Mouse (Mus musculus) megakaryocyte, adult 5-6 weeks (primary cell): ENCODE data around the gene Rab26. TPM values are rescaled to one million over a fixed set of nuclear protein-coding genes. Genes with fewer than 3 reads are reported as not detected.

ENCODE experiments used
- ATAC-seq: 2 replicates; pipeline ENCODE4 v1.8.0; 2016; ENCODE audit warnings: mild to moderate bottlenecking, inconsistent platforms; ENCODE audit not compliant: poor library complexity, severe bottlenecking
- total RNA-seq, 2 experiments: library from RNA; stranded (forward) in 1 of 2; stranded (reverse) in 1 of 2; fragments of 153-499, 151-499 nt in 1 of 2; fragments of 221-1000, 200-1000 nt in 1 of 2; gene quantifications; 2 replicates each; pipeline versions ENCODE4 v1.2.3 to v1.2.4; 2015 to 2017

The Rab26 gene
- total RNA-seq, 2 experiments from 2014 or later = 0.42 to 0.95 TPM

DNA sequence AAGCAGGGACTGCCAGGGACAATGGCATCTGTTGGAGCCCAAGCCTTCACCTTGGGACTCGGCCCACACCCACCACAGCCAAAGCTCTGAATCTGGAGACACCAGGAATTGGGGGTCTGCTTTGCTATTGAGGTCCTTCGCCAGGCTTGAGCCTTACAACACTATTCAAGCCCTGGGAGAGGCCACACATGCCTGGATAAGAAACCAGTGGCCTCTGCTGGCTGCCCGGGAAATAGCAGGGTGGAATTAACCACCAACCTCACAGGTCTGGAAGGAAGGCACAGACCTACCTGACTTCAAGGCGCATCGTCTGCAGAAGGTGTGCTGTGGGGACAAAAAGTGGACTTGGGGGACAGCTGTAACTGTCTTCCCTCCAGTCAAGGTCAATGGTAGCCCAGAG is 20.4 kb downstream of the Rab26 start:
- ATAC-seq = peak; percentile 45; the same call in 1 of the 2 replicates

DNA sequence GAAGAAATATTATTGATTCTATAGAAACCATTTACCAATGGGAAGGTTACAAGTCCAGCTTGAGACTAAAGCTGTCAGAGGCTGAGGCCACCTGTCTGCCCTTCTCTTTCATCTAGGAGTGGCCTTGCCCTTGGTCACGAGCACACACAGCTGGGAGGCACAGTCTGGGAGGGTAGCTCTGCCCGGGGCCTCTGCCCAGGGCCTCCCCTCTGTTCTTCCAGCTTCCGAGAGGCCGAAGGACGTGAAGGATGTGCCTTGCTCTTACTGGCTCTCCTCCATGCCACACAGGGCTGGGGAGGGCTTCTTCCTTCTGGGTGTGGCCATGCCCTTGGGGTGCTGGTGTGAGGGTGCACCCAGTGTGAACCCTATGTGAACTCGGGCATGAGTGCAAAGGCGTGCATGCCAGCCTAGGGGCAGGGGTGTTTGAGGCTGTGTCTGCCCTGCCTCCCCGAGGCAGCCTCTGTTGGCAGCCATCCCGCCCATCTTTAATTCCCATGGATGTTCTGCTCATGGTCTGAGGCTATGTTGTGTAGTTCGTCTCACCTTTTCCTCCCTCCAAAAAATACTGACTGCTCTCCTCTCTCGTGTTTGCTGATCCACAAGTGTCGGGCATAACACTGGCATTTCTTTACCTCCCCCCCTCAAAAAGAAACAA is 26.1 kb downstream of the Rab26 start:
- ATAC-seq = no peak

DNA sequence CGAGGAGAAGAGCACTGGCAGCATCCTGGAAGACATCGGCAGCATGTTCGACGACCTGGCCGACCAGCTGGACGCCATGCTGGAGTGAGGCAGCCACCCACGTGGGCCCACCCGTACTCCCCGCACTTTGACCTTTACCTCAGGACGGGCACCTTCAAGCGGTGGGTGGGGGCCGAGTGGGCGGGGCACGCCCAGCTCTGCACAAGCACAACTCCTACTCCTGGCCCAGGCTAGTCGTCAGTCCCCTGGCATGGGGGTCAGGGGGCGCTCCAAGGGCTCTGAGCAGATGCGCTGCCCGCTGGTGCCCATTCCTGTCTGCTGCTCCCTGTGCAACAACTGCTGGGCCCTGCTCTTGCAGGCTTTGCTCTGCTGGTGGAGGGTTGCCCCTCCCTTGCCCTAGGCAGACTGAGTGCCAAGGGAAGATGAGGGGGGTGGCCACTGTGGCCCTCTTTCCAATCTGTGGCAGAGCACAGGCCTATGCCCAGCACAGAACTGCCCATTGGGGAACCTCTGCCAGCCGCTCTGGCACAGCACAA is 26.8 kb downstream of the Rab26 start:
- no peak for ATAC-seq

DNA sequence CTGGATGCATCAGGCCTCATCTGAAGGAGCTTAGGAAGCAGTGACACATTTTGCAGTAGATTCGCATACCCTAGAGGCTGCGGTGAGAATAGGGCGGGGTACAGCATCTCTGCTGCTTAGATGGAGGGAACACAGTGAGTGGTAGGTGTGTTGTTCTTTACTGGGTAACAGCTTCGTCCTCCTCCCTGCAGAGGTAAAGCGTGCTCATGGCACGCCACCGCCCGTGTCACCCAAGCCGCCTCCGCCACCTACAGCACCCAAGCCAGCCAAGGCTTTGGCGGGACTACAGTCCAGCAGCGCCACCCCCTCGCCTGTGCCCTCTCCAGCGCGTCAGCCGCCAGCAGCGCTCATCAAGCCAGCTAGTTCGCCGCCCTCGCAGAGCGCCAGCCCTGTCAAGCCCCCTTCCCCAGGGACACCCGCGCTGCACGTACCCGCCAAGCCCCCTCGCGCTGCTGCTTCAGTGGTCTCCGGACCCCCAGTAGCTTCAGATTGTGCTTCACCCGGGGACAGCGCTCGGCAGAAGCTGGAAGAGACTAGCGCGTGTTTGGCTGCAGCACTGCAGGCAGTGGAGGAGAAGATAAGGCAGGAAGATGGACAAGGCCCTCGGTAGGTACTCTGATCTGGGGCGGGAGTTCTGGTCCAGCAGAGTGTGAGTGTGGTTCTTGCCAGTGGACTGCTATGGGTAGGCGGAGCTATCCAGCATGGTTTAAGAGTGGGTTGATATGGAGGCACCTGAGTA is 27.5 kb downstream of the Rab26 start:
- ATAC-seq = no peak

DNA sequence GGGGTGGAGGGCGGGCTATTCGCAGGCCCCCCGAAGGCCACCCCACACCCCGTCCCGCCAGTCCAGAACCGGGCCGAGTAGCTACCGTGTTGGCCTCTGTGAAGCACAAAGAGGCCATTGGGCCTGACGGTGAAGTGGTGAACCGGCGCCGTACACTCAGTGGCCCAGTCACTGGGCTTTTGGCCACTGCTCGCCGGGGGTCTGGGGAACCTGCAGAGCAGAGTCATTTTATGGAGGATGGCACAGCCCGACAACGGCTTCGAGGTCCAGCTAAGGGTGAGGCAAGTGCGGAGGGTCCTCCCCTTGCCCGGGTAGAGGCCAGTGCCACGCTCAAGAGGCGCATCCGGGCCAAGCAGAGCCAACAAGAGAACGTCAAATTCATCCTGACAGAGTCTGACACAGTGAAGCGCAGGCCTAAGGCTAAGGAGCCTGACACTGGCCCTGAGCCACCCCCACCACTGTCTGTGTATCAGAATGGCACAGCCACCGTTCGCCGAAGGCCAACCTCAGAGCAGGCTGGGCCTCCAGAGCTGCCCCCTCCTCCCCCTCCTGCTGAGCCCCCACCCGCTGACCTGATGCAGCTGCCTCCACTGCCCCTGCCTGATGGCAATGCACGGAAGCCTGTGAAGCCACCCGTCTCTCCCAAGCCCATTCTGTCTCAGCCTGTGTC is 28.6 kb downstream of the Rab26 start:
- no peak for ATAC-seq

DNA sequence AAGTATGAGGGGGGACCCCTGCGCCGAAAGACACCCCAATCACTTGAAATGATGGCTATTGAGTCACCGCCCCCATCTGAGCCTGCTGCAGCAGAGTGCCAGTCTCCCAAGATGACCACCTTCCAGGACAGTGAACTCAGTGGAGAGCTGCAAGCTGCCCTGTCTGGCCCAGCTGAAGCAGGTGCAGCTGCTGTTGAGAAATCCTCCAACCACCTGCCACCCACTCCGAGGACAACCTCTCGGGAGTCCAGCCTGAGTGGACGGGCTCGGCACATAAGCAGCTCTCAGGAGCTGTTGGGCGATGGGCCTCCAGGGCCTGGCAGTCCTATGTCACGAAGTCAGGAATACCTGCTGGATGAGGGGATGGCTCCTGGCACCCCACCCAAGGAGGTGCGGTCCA is 29.9 kb downstream of the Rab26 start:
- no peak for ATAC-seq

DNA sequence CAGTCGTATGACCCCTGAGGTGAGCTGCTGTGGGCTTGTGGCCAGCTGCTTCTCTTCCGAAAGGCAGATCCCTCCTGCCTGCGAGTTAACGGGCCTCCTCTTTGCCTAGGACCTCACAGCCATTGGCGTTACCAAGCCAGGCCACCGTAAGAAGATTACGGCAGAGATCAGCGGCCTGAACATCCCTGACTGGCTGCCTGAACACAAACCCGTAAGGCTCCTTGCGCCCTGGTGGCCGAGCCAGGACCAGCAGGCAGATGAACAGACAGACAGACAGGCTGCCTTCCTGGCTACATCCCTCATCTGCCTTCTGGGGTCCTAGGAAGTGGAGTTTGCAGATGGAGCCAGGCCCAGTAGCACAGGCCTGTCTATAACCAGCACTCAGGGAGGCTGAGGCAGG is 31.8 kb downstream of the Rab26 start:
- no peak for ATAC-seq

DNA sequence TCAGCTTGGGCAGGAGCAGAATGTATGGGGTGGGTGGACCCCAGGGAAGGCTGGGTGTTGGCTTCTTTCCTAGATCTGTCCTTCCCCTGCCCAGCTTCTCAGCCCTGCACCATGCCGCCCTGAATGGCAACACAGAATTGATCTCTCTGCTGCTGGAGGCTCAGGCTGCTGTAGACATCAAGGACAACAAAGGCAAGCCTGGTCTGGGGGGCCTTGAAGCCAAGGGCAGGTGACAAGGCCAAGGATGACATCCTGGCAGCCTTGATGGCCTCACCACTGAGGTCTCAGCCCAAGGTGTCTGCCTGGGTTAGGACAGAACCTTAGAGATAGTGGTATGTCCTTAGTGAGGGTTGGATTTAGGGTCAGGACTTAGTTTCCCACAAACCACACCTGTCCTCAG is 38.0 kb downstream of the Rab26 start:
- ATAC-seq = no peak

DNA sequence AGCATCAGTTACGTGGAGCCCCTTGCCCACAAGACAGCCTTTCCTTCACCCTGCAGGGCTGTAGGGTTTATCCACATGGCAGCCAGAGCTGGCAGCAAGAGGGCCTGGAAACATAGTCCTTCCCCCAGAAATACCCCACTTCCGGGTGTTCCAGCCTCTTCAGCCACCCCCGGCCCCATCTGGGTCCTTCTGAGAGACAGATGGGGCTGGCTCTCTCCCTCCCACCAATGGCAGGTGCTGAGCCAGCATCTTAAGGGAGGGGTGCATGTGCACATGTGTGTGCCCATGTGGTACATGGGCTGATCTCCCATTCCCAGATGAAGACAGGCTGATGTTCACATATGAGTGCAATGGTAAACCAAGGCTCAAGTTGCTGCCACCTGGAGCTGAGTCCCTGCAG is 38.6 kb downstream of the Rab26 start:
- no peak for ATAC-seq

DNA sequence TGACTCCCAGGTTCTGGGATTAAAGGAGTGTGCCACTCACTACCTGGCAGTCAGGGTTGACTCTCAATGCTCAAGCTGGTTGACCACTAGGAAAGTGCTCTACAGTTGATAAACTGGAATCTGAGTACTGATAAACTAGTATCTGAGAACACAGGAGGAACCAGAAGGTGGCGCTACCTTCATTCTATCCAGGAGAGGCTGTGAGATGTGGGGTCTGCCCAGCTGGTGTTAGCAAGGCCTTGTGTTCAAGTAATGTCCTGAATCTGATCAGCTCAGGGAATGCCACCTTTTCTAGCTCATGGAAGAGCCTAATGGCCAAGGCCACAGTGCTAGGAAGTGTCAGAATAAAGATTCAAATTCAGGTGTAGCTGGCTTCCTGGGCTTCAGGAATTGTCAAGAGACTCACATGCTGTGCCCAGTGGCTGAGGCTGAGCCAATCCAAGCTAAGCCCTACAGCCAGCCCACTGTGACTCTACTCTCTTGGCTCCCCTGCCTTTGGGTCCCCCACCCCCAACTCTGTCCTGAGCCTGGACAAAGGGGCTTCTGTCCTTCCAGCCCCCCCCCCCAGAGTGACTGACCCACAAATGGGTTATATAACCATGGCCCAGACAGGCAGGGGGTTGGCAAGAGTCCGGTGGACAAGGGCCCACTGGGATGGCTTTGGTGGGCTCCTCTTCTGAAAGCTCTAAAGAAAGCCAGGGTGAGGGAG is 39.2 kb downstream of the Rab26 start:
- ATAC-seq = no peak; the same call in 1 of the 2 replicates

DNA sequence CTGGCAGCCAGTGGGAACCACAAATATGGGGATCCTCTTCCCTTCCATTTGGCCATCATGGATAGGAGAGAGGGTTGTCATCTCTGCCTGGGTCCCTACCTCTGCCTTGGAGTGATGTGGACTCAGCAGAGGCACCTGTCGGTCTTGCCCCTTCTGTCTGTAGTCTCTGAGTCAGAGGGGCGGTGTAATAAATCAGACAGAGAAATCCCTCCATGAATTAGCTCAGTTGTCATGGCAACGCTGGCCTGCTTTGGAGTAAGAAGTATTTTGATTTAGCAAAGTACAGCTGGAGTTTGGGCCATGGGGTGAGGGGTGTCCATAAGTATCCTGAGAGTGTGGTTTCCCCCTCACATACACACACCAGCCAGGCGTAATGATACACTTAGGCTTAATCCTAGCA is 43.6 kb downstream of the Rab26 start:
- no peak for ATAC-seq

DNA sequence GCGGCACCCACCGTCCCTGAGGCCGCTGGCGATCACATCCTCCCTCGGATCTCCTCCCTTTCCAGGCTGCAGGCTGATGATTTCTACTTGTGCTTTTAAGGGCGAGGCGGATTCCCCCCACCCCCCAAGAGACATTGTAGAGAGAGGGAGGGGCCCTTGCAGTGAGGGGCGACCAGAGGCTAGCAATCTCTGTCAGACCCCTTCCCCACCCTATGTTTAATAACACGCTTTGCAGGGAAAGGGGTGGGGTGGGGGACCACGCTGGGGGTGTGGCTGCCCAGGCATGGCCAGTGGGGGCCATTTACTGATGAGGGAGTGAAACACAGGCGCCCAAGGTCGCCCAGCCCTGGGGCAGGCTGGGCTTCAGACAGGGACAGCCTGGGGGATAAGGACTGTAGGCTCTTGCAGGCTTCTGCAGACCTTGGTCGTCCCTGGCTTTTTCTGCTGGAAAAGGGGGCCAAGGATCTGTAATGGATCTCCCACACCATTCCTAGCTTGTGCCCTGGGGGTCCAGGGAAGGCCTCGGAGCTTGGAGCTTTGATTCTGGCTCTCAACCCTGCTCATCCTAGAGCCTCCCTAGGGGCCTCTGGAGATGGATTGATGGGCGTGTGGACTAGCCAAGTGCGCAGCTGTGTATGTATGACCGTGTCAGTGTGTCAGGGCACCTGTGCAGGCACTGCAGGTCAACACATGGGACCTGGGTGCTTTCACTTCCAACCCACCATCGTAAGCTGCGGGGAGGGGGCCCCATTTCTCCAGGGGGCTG is 44.6 kb downstream of the Rab26 start:
- no peak for ATAC-seq

DNA sequence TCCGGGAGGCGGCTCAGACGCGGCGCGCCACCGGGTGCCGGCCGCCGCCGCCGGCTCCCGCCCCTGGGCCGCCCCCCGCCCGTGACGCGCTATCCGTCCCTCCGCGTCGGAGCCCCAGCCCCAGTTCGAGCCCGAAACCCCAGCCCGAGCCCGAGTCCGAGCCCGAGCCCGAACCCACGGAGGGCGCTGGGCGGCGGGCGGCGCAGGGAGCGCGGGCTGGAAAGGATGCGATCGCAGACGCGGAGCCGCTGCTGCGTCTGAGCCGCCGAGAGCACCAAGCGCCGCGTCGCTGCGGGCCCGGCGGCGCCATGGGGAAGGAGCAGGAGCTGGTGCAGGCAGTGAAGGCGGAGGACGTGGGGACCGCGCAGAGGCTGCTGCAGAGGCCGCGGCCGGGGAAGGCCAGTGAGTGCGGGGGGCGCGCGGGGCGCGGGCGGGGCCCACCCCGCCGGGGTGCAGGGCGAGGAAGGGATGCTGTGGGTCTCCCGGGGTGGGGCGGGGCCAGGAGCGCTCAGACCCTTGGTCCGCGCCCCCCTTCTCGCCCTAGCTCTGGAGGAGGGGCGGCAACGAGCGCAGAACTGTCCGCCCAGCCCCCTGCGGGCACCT is 45.2 kb downstream of the Rab26 start:
- ATAC-seq = peak; percentile 63

DNA sequence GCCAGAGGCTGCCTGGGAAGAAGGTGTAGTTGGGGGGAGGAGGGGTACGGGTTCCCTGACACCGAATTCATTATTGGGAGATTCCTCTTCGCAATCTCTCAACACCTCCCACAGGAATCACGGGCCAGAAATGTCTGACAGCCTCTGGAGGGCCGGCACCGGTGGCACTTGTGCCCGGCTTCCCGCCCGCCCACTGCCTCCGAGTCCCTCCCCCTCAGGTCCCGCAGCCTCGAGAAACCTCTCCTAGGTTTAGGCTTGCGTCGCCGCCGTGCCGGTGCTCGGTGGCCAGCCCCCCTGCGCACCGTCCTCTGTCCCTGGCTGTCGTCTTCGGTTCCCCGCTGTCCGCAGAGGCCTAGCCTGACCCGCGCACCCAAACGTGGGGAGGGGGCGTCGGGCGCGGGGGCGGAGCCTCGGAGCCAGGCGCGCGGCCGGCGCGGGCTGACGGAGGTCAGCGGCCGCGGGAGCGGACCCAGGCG is 45.8 kb downstream of the Rab26 start, which contains the start of gene Caskin1:
Gene Caskin1 (plus strand): TSS at position 416 of the 476 bp plus-strand sequence.
- ATAC-seq = no peak

DNA sequence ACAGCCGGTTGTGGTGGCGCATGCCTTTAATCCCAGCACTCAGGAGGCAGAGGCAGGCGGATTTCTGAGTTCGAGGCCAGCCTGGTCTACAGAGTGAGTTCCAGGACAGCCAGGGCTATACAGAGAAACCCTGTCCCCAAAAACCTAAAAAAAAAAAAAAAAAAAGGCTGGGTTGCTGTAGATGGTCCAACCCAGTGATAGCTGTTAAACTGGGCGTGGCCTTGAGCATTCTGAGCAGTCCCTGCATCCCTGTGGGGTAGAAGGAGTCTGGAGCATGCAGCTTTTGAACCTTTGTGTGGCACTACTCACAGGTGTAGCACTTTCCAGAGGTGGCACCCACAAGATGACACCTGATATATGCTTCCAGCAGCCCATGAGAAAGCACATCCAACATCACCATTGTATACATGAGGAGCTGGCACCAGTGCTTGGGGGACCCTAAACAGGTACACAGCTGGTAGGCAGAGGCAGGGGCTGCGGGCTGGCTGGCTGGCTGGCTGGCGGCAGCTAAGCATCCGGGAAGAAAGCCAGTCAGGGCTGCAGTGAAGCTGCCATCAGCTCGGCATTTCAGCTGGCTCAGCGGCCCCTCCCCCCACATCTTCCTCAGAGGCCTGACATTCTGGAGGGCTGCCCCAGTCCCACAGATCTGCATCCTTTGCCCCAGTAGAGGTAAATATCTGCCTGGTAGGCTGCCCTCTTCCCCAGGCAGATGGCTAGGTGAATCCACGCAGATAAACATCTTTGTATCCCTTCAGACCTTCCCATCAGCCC is 48.7 kb downstream of the Rab26 start:
- no peak for ATAC-seq

DNA sequence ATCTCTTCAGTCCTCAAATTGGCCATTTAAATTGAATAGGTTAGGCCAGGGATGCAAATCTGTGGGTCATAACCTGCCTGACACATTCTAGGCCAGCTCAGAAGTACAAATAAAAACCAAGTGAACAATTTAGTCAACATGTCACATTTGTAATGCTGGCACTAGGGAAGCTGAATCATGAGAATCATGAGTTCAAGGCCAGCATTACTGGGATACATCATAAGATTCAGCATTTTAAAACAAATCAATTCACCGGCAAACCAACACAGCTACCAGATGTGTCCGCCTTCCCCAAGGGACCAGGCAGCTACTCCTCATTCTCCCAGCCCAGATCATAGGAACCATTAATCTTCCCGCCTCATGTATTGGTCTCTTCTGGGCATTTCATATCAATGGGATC is 50.5 kb downstream of the Rab26 start:
- ATAC-seq = no peak

DNA sequence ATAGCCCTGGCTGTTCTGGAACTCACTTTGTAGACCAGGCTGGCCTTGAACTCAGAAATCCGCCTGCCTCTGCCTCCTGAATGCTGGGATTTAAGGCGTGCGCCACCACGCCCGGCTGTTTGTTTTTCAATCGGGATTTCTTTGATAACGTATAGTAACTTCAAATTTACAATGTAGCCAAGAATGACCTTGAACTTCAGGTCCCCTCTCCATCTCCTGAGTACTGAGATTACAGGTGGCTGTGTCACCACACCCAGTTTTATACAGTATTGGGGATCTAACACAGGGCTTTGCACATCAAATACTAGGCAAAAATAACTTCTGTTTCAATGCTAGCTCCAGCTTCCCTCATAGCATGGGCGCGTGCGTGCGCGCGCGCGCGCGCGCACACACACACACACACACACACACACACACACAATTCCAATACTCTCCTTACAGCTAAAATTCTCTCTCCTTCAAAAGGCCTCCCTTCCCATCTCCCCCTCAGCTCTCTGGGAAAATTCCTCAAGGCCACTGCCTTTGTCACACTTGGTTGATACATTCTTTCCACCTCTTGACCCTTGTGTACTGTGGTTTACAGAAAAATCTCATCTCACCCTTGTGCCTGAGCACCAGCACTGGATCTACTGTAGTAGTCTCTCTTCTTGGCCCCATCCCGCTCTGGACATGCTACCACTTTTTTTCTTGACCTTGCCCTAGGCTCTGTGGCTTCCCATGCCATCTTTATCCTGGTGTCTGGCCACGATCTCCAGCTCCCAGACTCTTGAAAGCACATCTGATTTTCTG is 52.8 kb downstream of the Rab26 start:
- ATAC-seq = no peak

DNA sequence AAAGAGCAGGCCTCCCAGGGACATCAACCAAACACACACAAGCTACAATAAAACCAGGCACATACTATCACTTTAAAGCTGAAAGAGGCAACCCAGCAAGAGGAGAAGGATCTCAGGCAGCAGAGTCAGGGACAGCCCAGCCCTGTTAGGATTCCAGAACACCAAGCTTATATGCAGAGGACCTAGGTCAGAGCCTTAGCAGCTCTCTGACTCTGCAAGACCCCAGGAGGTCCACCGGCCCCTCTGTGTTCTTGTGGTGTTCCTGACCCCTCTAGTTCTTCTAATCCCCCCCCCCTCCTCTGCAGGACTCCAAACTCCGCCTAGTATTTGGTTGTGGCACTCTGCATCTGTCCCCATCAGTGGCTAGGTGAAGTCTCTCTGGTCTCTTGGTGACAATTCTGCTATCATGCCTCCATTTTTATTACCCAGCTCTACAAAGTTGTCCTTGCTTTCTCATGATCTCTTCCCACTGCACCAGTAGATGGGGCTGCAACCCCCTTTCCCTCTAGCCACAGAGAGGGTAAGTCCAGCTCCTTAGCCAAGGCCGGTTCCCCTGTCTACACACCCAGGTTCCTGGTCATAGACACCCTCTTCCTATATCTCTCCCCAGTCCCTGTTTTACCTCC is 53.7 kb downstream of the Rab26 start:
- ATAC-seq = no peak
